Mouse (Mus musculus) spleen, embryonic (tissue): ENCODE results near the gene Glis1.

Source experiments
- CTCF ChIA-PET: fragments of 350-600 bp; sonication (Branson Sonifier 250); formaldehyde crosslinking; loops from one replicate; lab custom pipeline; 2022; lab: Charles Lee

Glis1 gene

GRCm38 (mm10) chr4:107622296-107622695, 187.9 kb downstream of the Glis1 start:
- CTCF ChIA-PET, result no interaction called here

- CTCF ChIA-PET, result no interaction called here
These were observed 189.5 kb downstream of the Glis1 start for GRCm38 (mm10) chr4:107623916-107624315.

GRCm38 (mm10) chr4:107624951-107625350, 190.6 kb downstream of the Glis1 start:
- CTCF ChIA-PET, result no interaction called here

DNA sequence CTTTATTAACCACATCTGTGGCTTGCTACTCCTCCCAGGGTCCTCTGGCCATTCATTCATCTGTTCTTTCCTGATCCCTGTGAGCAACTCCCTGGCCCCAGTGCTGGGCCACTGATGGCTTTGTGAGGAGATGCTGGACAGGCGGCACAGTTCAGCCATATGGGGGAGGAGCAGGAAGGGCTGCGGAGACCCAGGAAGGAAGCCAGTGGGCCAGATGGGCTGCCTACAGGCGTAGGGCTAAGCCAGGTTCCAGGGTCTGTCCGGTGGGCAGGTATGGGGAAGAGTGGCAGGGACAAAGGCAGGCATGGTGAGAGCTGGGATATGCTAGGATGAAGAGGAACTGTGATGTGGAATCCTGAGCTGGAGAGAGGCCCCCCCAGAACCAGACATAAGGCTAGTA, 193.8 kb downstream of the Glis1 start:
- CTCF ChIA-PET, result no interaction called here

DNA sequence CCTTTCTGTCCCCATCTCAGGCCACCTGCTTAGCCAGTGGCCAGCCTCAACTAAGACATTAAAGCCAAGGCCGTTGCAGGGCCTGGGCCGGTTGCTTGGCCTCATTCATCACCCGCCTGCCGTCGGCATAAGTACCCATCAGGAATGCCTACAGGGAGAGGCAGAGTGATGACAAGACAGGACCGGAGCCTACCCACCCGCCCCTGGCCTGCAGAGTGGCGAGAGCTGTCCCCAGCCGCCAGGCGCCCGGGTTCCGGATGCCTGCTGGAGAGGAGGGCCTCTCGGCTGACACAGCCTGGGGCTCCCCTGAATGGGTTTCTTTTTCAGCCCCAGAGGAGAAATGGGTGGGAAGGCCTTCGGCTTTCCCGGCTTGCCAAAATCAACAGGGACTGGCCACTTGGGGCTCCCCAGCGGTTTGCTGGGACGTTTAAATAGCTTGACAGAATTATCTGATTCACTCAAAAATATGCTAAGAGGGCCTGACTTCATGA, 194.6 kb downstream of the Glis1 start:
- CTCF ChIA-PET, result no interaction called here

DNA sequence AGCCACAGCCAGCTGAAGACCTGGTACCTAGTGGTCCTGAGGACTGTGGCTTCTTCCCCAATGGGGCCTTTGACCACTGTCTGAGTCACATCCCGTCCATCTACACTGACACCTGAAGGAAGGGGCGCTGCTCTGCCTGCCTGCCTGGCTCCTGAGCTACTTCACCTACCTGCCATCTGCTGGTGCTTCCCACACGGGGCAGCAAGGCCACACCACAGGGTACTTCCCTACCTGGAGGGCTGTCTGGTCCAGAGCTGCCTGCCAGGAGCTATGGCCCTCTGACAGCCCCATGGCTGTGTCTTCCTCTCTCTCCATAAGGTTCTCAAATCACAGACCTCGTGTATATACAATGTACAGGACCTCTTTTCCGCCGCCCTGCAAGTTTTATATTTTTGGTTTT, 200.2 kb downstream of the Glis1 start:
- CTCF ChIA-PET, result no interaction called here

- CTCF ChIA-PET, result no interaction called here
These were observed 201.7 kb downstream of the Glis1 start for GRCm38 (mm10) chr4:107636099-107636498.

GRCm38 (mm10) chr4:107637670-107638069, 203.3 kb downstream of the Glis1 start:
- CTCF ChIA-PET, result no interaction called here

- CTCF ChIA-PET, result no interaction called here
These were observed 203.9 kb downstream of the Glis1 start for GRCm38 (mm10) chr4:107638303-107638702.

- CTCF ChIA-PET, result no interaction called here
These were observed 207.2 kb downstream of the Glis1 start for GRCm38 (mm10) chr4:107641624-107642023.

DNA sequence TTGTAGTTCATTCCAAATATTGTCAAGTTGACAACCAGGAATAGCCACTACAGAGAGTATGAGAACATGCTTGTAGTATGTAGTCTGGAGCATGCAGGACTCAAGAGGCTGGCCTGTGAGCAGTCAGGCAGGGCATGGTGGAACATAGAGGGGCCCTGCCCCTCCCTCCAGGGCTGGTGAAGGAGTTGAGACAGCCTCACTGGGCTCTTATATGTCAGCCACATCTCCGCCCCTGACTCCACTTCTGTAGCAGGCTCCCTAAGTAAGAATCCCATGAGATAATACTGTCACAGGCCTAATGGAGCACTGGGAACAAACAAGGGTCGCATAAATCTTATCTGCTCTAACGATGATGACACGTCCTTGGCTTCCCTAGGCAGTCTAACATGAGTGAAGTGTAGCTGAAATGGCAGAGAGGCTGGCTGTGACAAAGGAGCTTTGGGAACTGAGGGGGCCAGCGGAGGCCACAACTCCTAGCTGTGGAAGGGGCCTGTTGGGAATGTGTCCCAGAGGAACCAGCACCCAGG, 214.6 kb downstream of the Glis1 start:
- CTCF ChIA-PET, result no interaction called here

GRCm38 (mm10) chr4:107651021-107651496, 216.7 kb downstream of the Glis1 start:
- CTCF ChIA-PET, result no interaction called here

GRCm38 (mm10) chr4:107652598-107653279, 218.3 kb downstream of the Glis1 start:
- CTCF ChIA-PET, result no interaction called here

GRCm38 (mm10) chr4:107653280-107653643, 218.9 kb downstream of the Glis1 start:
- CTCF ChIA-PET, result no interaction called here

- CTCF ChIA-PET, result no interaction called here
These were observed 226.3 kb downstream of the Glis1 start for GRCm38 (mm10) chr4:107660649-107661048.

- CTCF ChIA-PET, result no interaction called here
These were observed 234.1 kb downstream of the Glis1 start for GRCm38 (mm10) chr4:107668514-107668913.

DNA sequence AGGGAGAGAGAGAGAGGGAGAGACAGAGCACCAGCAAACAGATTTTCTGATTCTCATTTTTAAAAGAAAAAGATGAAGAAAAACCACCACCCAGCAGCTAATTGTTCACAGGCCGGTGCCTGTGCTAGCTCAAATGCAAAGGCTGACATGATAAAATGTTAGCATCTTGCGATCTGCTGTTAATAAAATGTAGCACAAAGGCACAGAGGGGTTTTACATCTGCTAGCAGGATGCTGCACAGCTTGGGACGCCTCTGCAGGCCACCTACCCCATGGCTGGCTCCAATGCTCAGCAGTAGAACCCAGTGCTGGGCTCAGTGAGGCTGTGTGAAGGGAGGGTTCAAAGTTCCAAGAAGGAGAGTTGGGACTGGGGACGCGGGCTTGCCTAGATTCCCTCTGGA, 236.3 kb downstream of the Glis1 start:
- CTCF ChIA-PET, result no interaction called here

DNA sequence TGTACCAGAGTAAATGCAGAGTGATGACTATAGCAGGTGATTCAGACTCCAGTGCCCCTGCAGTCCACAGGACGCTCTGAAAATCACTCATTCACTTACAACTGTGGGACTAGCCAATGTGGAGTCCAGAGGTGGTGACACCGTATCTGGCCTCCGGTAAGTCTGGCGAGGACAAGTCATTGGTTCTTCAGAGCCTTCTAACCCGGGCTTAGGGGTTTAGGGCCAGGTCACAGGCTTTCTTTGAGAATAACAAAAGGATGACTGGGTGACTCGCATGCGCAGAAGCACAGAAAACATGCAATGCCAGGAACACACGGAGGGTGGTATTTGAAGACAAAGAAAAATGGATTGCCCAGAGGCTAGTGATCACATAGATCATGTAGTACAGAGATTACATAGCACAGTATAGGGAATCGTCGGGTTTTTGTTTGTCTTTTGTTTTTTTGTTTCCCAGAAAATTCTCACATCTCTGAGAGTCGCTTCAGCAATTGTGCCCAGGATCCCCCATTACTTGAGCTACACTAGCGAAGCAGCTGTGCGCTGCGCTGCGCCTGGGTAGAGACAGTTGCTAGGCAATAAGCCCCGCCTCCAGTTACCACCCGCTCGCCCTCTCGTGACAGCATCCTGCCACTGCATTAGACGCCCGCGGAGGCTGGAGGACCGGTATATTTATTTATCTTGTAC, 239.4 kb downstream of the Glis1 start:
- CTCF ChIA-PET, result no interaction called here

DNA sequence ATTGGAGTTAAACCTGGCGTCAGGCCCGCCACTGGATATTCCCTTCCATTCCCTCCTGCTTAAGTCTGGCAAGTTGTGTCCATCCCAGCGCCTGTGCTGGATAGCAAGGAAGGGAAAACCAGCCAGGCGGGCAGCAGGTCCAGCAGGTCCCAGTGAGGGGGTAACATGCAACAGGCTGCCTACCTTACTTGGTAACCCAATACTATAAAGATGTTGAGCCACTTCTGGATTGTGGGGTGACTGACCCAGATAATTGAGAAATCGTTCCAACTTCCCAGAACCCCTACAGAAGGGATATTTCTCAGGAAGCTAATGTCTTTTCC, 239.9 kb downstream of the Glis1 start:
- CTCF ChIA-PET, result no interaction called here

DNA sequence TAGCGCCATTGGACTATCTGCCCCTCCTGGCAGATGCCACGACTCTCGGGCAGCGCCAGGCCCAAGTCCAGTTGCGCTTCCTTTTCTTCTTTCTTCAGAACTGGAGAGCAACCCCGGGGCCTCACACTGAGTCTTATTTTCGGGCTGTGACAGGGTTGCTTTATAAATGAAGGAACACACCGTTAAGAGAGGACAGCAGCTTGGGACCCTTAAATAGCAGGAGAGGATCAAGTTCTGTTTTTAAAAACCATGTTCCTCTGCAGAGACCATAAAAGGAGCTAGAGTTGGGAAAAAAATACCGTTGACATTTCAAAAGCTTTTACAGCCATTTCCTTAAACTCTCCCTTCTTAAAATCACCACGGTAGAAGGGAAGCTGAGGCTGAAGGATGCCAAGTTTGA, 241.3 kb downstream of the Glis1 start:
- CTCF ChIA-PET, result no interaction called here

GRCm38 (mm10) chr4:107680311-107681098, 246.1 kb downstream of the Glis1 start:
- CTCF ChIA-PET, result no interaction called here

GRCm38 (mm10) chr4:107681099-107681849, 246.9 kb downstream of the Glis1 start:
- CTCF ChIA-PET, result no interaction called here
